Mouse (Mus musculus) bone marrow macrophage, adult 2 months (primary cell): Measurements from ENCODE around the gene Art3.

ENCODE experiments used
- CTCF ChIP-seq: IDR thresholded peaks from 2 replicates; pipeline ENCODE4 v1.5.1; 2012; ENCODE audit warnings: low read depth, mild to moderate bottlenecking, low read length, moderate library complexity
- POLR2A ChIP-seq: IDR thresholded peaks from 2 replicates; pipeline ENCODE4 v1.6.1; 2012; ENCODE audit warnings: mild to moderate bottlenecking, low read depth, low read length, borderline replicate concordance

DNA sequence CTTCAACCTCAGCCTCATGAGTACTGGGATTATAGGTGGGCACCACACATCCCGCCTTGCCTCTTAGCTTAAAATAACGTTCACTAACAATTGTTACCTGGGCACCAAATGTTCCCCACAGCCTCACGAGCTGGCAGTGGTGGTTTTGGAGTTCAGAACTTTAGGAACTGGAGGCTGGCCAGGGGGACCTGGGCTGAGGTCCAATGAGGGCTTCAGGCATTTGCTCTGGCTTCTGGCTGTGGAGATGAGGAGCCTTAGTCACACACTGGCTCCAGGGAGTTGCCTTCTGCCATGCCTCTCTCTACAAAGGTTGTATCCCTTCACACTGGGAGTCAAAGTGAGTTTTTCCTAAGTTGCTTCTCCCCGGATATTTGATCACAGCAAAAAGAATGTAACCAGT is 49.1 kb upstream of the Art3 start:
- no peak for TF ChIP-seq CTCF
- TF ChIP-seq POLR2A = no peak
